Mouse (Mus musculus) heart, embryonic 12.5 days (tissue): ENCODE data around the gene Tec. TPM values are rescaled to one million over a fixed set of nuclear protein-coding genes. Genes with fewer than 3 reads are reported as not detected.
A peak's percentile ranks its signal among the peaks of the same experiment; 100 is the strongest.

Source experiments
- ATAC-seq: fragments of 200-750 bp; cut with Nextera tagmentation; 2 replicates; pipeline ENCODE4 v1.8.0; 2017; ENCODE audit warnings: moderate TSS enrichment, moderate library complexity; ENCODE audit not compliant: insufficient number of reproducible peaks, low FRiP score
- H3K27ac ChIP-seq: fragments of 300-500 bp; sonication (generic); 2 replicates; pipeline ENCODE4 v1.5.1; 2016; ENCODE audit warnings: mild to moderate bottlenecking, moderate library complexity; ENCODE audit not compliant: poor library complexity, severe bottlenecking
- H3K27me3 ChIP-seq: fragments of 300-500 bp; sonication (generic); replicated peaks from 2 replicates; pipeline ENCODE4 v1.6.1; 2016; ENCODE audit warnings: mild to moderate bottlenecking, moderate library complexity
- H3K36me3 ChIP-seq: fragments of 300-500 bp; sonication (generic); 2 replicates; pipeline ENCODE4 v1.6.1; 2016; ENCODE audit warnings: mild to moderate bottlenecking, moderate library complexity
- H3K4me1 ChIP-seq: fragments of 300-500 bp; sonication (generic); replicated peaks from 2 replicates; pipeline ENCODE4 v1.6.1; 2016; ENCODE audit warnings: mild to moderate bottlenecking
- H3K4me2 ChIP-seq: fragments of 300-500 bp; sonication (generic); 2 replicates; pipeline ENCODE4 v1.6.1; 2016; ENCODE audit warnings: mild to moderate bottlenecking, moderate library complexity
- H3K4me3 ChIP-seq: fragments of 300-500 bp; sonication (generic); 2 replicates; pipeline ENCODE4 v1.5.1; 2016; ENCODE audit warnings: mild to moderate bottlenecking
- H3K9ac ChIP-seq: fragments of 300-500 bp; sonication (generic); 2 replicates; pipeline ENCODE4 v1.6.1; 2016; ENCODE audit warnings: mild to moderate bottlenecking, moderate library complexity
- H3K9me3 ChIP-seq: fragments of 300-500 bp; sonication (generic); replicated peaks from 2 replicates; pipeline ENCODE4 v1.6.1; 2016; ENCODE audit warnings: mild to moderate bottlenecking, moderate library complexity
- WGBS: fragments of 180-500 bp; shearing (Covaris S2); methylation state at CpG from one replicate; pipeline ENCODE4 v1.1.7; 2016; 5-methylcytosine and 5-hydroxymethylcytosine counted together
- polyA plus RNA-seq: library from polyadenylated mRNA; unstranded; fragments of >200 nt; fragmentation: Nextera tagmentation; extraction: Ambion mirVana; gene quantifications from 2 replicates; pipeline ENCODE4 v1.2.1, GENCODE M21; 2016

Tec gene
- polyA plus RNA-seq, 1 experiment from 2014 or later: 17.1 TPM

DNA sequence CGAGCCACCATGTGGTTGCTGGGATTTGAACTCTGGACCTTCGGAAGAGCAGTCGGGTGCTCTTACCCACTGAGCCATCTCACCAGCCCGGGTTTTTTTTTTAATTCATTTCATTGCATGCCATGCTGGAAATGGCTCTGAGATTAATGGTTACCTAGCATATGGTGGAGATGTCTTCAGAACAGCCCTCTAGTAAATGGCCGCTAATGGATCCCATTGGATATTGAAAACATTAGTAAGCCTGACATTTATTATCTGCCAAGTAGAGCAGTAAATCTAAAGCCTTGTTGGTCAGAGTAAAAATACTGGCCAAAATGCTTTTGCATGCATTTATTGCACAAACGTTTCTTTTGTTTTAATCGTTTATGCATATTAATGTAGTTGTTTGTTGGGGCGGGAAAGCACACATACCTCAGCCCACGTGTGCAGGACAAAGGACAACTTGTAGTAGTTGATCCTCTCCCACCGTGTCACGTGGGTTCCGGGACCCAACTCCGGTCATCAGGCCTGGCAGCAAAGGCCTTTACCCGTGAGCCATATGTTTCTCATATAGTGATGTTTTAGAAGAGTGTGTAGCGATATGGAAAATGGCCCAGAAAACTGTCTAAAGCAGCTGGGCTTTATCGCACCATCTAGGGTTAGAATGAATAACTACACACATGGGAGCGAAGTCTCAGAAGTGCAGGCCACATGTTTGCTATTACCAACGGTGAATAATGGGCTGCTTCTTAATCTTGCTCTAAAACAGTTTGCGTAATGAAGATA lies 18.4 kb upstream of the Tec start:
- 83% methylated on average over 19 of the region's 19 CpGs for WGBS
- H3K36me3 ChIP-seq: no peaks in the 10 kb centered on the region
- no peak for ATAC-seq
- H3K27me3 ChIP-seq: no peaks in the 10 kb centered on the region
- H3K9ac ChIP-seq: no peak overlapping the region
- no peak overlapping the region for H3K4me3 ChIP-seq
- no peak overlapping the region for H3K4me2 ChIP-seq
- H3K9me3 ChIP-seq: no peaks in the 10 kb centered on the region
- H3K27ac ChIP-seq: no peak overlapping the region
- peaks cover 7% of the 10 kb centered on the region for H3K4me1 ChIP-seq

DNA sequence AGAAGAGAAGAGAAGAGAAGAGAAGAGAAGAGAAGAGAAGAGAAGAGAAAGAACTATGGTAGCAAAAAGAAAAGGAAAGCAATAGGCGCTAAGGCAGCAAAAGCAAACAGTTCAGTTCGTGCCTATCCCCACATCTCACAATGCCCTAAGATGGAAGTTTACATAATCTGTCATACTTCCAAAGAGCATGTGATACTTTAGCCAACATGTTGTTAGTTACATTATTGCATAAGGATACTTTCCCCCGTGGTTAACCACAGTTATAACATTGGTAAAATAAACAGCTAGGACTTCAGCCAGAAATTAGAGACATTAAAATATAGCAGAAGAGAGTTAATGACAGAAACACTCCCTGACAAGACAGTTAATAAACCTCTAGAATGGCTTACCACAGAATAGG lies 15.4 kb upstream of the Tec start:
- Histone ChIP-seq H3K9ac (no peak overlapping the region), H3K4me3 (no peak overlapping the region), H3K9me3 (no peaks in the 10 kb centered on the region), H3K4me1 (peaks cover 20% of the 10 kb centered on the region), H3K27me3 (no peaks in the 10 kb centered on the region), H3K27ac (no peak overlapping the region), H3K36me3 (no peaks in the 10 kb centered on the region), H3K4me2 (no peak overlapping the region)
- no peak for ATAC-seq
- WGBS: 83% methylated on average over 3 of the region's 3 CpGs

DNA sequence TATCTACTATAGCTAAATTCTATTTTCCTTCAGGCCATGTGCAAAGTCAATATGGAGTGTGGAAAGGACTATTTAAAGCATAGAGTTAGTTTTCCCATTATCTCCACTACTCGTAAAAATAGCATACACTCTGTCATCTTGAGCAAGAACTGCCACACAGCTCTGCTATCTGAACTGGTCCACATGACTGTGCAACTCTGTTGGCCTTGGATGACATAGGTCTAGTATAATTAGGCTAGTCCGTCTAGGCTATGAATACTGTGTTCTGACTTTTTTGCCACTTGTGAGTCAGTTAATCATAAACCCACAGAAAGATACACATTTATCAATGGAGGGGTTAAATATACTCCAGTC lies 14.1 kb upstream of the Tec start:
- WGBS: 14% methylated on average over 2 of the region's 2 CpGs
- Histone ChIP-seq H3K36me3 (no peaks in the 10 kb centered on the region), H3K4me1 (peaks cover 20% of the 10 kb centered on the region), H3K27me3 (no peaks in the 10 kb centered on the region), H3K9ac (no peak overlapping the region), H3K9me3 (no peaks in the 10 kb centered on the region), H3K4me2 (no peak overlapping the region), H3K4me3 (no peak overlapping the region), H3K27ac (peak overlapping the region; percentile 89)
- ATAC-seq: peak; percentile 63

DNA sequence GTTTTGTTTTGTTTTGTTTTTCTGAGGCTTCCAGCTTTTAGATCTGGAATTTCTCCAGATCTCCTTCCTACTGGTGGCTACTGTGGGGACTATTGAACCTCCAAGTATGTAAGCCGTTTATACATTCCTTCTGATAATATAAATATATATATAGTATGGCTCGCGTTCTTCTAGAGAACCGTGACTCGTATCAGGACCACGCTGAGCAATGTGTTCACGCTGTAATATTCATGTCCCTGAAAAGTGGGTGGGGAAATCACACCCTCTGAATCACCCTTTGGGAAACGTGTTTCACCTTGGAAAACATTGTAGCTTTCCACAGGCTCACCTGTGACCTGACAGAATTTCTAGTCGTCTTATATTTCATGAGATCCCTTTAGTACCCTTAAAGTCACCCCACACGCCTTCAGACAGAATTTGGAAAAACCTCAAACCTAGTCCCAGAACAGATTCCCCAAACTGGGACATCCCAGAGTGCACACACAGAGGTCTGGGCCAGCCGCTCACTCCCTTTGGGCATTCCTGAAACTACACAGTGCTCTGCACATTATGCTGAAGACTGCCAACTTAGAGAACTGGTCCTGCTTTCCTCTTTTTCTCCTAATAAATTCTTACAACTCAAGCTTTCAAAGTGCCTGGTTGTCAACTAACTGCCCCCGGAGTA lies 13.6 kb upstream of the Tec start:
- H3K9ac ChIP-seq: no peak overlapping the region

DNA sequence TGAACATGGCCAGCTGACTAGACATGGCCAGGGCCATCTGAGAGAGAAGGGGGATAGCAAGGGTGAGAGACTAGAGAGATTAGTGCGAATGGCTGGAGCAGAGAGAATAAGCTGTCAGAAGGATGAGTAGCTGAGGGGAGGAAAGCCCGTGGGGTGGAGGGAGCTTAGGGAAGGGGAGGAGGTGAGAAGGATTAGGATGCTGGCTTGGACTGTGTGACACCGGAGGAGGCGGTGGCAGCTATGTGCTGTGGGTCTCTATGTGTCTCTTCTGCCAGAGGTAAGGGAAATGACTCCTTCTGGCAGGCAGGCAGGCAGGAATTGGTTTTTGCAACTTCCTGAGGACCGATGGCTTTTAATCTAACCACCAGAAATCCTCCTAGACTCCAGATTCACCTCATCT lies 11.5 kb upstream of the Tec start:
- ATAC-seq: no peak
- Histone ChIP-seq H3K9ac (no peak overlapping the region), H3K27ac (no peak overlapping the region), H3K27me3 (no peaks in the 10 kb centered on the region), H3K4me2 (no peak overlapping the region), H3K4me3 (no peak overlapping the region), H3K9me3 (no peaks in the 10 kb centered on the region), H3K36me3 (no peaks in the 10 kb centered on the region), H3K4me1 (peaks cover 34% of the 10 kb centered on the region)
- WGBS: 23% methylated on average over 5 of the region's 5 CpGs

More for the DNA sequence above, 13.6 kb upstream of the Tec start:
- H3K9me3 ChIP-seq: no peaks in the 10 kb centered on the region
- peaks cover 20% of the 10 kb centered on the region for H3K4me1 ChIP-seq
- 0 out of 2 replicates have a peak overlapping the region, but pooled peaks have one; percentile 2 for H3K4me2 ChIP-seq
- H3K4me3 ChIP-seq: no peak overlapping the region
- 50% methylated on average over 12 of the region's 12 CpGs for WGBS
- no peaks in the 10 kb centered on the region for H3K36me3 ChIP-seq
- no peaks in the 10 kb centered on the region for H3K27me3 ChIP-seq
- H3K27ac ChIP-seq: peak overlapping the region; percentile 89
- ATAC-seq: peak; percentile 47; the same call in 1 of the 2 replicates

DNA sequence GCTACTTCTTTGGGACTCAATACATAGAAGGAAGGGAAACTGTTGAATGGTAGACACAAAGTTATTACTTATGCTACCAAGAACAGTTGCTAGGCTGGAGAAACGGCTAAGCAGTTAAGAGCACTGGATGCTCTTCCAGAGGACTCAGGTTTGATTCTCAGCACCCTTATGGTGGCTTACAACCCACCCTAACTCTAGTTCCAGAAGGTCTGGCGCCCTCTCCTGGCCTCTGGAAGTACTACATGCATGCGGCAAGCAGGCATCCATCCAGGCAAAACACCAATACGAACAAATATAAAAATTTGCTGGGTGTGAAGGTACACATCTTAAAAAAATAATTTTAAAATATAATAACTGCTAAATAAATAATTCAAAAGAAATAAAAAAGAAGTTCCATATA lies 2.8 kb upstream of the Tec start:
- H3K27me3 ChIP-seq: no peaks in the 10 kb centered on the region
- H3K36me3 ChIP-seq: no peaks in the 10 kb centered on the region
- H3K9me3 ChIP-seq: peaks cover 2% of the 10 kb centered on the region; the same call in 1 of the 2 replicates
- ATAC-seq: no peak
- no peak overlapping the region for H3K27ac ChIP-seq
- 74% methylated on average over 4 of the region's 4 CpGs for WGBS
- H3K4me1 ChIP-seq: peaks cover 26% of the 10 kb centered on the region
- no peak overlapping the region for H3K9ac ChIP-seq
- no peak overlapping the region for H3K4me2 ChIP-seq
- no peak overlapping the region for H3K4me3 ChIP-seq

DNA sequence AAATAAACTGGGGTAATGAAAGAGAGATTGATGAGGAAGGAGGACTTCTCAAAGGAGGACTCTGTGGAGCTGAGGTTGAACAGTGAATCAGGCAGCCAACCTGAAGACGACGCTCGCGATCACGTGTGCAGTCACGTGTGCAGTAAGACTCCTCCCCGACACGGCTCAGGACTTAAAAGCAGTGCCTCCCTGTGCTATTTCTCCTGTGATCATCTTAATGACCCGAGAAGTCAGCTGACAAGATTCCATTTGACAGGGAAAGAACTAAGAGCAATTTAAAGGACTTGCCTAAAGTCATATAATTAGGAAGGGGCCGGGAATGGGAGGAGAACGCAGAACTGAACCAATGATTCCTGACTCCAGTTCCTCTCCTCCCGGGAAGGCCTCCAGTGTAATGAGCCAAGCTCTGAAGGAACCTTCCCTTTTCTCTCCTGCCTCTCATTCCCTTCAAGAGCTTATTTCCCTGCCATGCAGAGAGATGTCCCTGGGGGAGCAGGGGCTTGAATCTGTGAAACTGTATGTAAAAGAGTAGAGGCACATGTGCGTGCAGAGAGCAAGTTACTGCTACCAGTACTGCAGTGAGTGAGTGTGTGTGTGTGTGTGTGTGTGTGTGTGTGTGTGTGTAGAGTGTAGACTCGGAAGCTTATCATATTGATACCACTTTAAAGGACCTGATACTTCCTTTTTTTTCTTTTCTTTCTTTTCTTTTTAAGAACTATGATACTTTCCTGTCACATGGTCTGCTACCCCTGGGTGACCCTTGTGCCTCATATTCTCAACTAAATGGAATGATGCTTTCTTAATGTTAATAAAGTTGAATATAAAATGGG lies 1.7 kb upstream of the Tec start:
- Histone ChIP-seq H3K36me3 (no peaks in the 10 kb centered on the region), H3K27ac (no peak overlapping the region), H3K4me1 (peaks cover 17% of the 10 kb centered on the region), H3K9me3 (peaks cover 2% of the 10 kb centered on the region; the same call in 1 of the 2 replicates), H3K4me2 (no peak overlapping the region), H3K9ac (no peak overlapping the region), H3K4me3 (no peak overlapping the region), H3K27me3 (no peaks in the 10 kb centered on the region)
- no peak for ATAC-seq
- WGBS: 75% methylated on average over 14 of the region's 14 CpGs

DNA sequence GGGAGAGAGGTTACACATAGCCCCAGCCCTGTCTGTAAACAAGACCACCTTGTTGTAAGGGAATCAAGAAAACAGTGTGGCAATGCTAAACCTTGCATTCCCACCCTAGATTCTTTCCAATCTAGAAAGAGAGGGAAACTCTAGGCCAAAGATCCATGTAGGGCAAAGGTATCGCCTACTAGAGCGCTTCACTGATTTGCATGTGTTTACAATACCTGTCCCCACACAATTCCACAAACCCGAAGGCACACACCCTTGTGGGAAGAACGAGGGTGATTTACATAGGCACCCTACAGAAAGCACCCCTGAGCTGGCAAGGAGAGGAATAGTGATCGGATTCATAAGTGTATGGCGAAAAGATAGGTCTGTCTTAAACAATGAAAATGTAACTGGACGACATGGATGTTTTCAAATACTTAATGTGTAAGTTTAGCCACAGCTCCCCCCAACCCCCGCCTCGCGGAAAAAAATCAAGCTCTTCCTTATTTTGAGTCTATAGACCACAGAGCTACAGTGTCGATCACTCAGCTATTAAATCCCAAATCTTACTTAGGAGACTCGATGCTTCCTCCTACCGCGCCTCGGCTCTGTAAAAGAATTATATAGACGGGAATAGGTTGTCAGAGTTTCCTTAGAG lies 1.1 kb downstream of the Tec start:
- ATAC-seq: no peak
- Histone ChIP-seq H3K36me3 (no peaks in the 10 kb centered on the region), H3K27ac (no peak overlapping the region), H3K4me2 (peak overlapping the region; percentile 89), H3K4me1 (peaks cover 17% of the 10 kb centered on the region), H3K4me3 (peak overlapping the region; percentile 55), H3K9me3 (peaks cover 2% of the 10 kb centered on the region; the same call in 1 of the 2 replicates), H3K9ac (peak overlapping the region; percentile 60; the same call in 1 of the 2 replicates), H3K27me3 (no peaks in the 10 kb centered on the region)
- 32% methylated on average over 16 of the region's 16 CpGs for WGBS

DNA sequence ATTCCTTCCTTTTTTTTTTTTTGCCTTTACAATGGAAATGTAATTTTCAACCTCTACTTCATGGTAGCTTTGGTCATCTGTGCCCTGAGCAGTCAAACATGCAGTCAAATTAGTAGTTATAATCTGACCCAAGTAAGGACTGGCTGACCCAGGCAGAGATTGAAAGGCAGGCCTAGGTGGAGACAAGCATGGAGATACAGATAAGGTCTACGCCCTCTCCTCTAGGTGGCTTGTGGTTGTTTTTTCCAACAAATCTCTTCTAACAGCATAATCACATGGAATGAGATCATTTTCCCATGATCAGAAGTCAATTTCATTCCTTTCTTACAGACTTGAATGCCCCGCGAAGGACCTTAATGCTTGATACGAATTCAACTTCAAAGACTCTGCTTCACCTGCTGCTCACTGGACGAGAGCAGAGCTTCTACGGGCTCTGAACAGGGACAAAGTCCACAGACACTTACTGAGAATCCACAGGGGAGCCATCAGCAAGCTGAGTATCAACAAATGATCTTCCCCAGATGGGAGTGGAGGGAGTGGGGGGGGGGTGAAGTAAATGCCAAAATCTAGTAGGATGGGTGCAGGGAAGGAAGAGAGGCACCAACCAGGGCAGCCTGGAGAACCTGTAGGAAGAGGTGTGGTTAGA lies 1.9 kb downstream of the Tec start:
- H3K36me3 ChIP-seq: no peaks in the 10 kb centered on the region
- peaks cover 17% of the 10 kb centered on the region for H3K4me1 ChIP-seq
- no peak for ATAC-seq
- WGBS: 62% methylated on average over 6 of the region's 6 CpGs
- peak overlapping the region; percentile 89 for H3K4me2 ChIP-seq
- H3K9ac ChIP-seq: peak overlapping the region; percentile 8; the same call in 1 of the 2 replicates
- peak overlapping the region; percentile 55 for H3K4me3 ChIP-seq
- H3K27me3 ChIP-seq: no peaks in the 10 kb centered on the region
- H3K9me3 ChIP-seq: peaks cover 2% of the 10 kb centered on the region; the same call in 1 of the 2 replicates
- H3K27ac ChIP-seq: no peak overlapping the region

DNA sequence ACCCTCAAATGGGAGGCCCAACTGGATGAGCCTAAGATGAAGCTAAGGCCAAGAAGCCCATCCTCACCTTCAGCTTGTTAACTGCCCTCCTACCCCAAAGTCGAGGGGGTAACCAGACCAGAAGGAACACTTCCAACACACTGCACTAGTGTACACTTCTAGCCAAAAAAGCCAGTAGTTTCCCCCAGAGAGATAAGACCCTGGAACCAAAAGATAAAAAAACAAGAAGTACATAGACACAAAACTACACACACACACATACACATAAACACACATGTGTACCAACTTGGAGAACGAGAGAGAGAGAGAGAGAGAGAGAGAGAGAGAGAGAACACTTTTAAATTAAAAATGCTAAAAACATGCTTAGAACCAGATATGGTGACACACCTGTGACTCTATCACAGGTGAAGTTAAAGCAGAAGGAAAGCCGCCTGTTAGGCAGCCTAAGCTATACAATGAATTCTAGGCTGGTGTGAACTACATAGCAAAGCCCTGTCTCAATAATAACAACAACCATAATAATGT lies 3.6 kb downstream of the Tec start:
- no peaks in the 10 kb centered on the region for H3K27me3 ChIP-seq
- H3K9me3 ChIP-seq: 0 out of 2 replicates have a peak, but pooled peaks cover 3% of the 10 kb centered on the region
- 68% methylated on average over 3 of the region's 3 CpGs for WGBS
- H3K9ac ChIP-seq: no peak overlapping the region
- ATAC-seq: no peak
- peaks cover 17% of the 10 kb centered on the region for H3K4me1 ChIP-seq
- H3K4me2 ChIP-seq: no peak overlapping the region
- no peak overlapping the region for H3K4me3 ChIP-seq
- H3K36me3 ChIP-seq: 0 out of 2 replicates have a peak, but pooled peaks cover 2% of the 10 kb centered on the region
- H3K27ac ChIP-seq: no peak overlapping the region
